Mouse (Mus musculus): ENCODE data around the gene Dffa. TPM values are rescaled to one million over a fixed set of nuclear protein-coding genes. Genes with fewer than 3 reads are reported as not detected.

The Dffa gene
- total and polyA plus RNA-seq, 3 experiments: 23.4 to 44.8 (median 26.8) TPM

DNA sequence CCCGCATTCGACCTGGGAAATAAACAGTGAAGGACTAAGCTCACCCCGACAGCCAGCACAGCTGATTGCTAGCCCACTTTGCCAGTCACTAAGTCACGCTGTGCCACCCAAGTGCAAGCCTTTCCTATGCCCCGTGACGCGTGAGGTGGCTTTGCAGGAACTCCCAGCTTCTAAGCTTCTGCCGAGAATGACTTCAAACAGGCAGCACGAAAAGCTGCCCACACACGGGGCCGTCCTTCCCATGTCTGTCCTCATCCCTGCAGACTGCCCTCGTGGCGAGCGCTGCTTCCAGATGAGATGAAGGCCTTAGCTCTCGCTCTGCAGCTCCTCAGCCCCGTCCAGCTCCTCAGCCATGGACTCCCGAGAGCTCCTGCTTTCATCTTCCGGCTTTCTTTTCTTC lies 24.5 kb downstream of the Dffa start:
- dilution Hi-C loops (cut with MboI; ENCODE audit: extremely low pct_ligation_motif_present, extremely low pct_unique_long_range_greater_than_20kb, low sequenced_read_pairs): no loop called here
- Histone ChIP-seq H3K27me3 (replicated peaks) (no peaks in the 10 kb centered on the region), H3K4me3 (replicated peaks in 1 of 3; ENCODE audit: low read depth in 2 of 3, low read length in 2 of 3, poor library complexity in 1 of 3) (no peak overlapping the region), H3K36me3 (replicated peaks in 1 of 2; ENCODE audit: control insufficient read depth in 1 of 2, insufficient read depth in 1 of 2, low read length in 1 of 2) (peaks cover 19 to 70% of the 10 kb centered on the region in 2 experiments), H3K4me1 (ENCODE audit: control insufficient read depth in 1 of 2, insufficient read depth in 2 of 2) (peaks cover 9 to 46% of the 10 kb centered on the region in 2 experiments; a peak in 3 of 4 replicates), H3K4me2 (ENCODE audit: insufficient read depth, low read depth, poor library complexity, severe bottlenecking) (no peak overlapping the region), H3K79me2 (replicated peaks; ENCODE audit: control insufficient read depth, extremely low read depth, insufficient read depth, poor library complexity, severe bottlenecking) (no peaks in the 10 kb centered on the region), H3K9ac (ENCODE audit: insufficient read depth, low read depth) (no peak overlapping the region), H3K27ac (ENCODE audit: insufficient read depth, low read depth) (no peak overlapping the region), H3K9me3 (replicated peaks; ENCODE audit: low read length) (no peaks in the 10 kb centered on the region)
- no peak for DNase-seq (ENCODE audit: extremely low read depth)
- in situ Hi-C loops (cut with MboI; ENCODE audit: low pct_ligation_motif_present, low pct_unique_long_range_greater_than_20kb, low sequenced_read_pairs): no loop called here
- TF ChIP-seq NELFE (IDR thresholded peaks at IDR 0.05; ENCODE audit: low read depth, low read length) (no peak), NRF1 (IDR thresholded peaks at IDR 0.05; ENCODE audit: low read depth, low read length) (no peak), UBTF (IDR thresholded peaks at IDR 0.05; ENCODE audit: low read depth, low read length) (no peak), ELF1 (IDR thresholded peaks at IDR 0.05; ENCODE audit: low read depth, low read length) (no peak), TBP (conservative IDR thresholded peaks at IDR 0.05; ENCODE audit: low read depth, low read length) (no peak), KAT2A (IDR thresholded peaks at IDR 0.05; ENCODE audit: insufficient replicate concordance, low read length) (no peak), ZKSCAN1 (IDR thresholded peaks at IDR 0.05; ENCODE audit: borderline replicate concordance, low read depth, low read length) (no peak), MAFK (IDR thresholded peaks at IDR 0.05; ENCODE audit: insufficient replicate concordance, low read length) (no peak), SMC3 (IDR thresholded peaks at IDR 0.05; ENCODE audit: low read depth, low read length) (no peak), BHLHE40 (IDR thresholded peaks at IDR 0.05; ENCODE audit: low read depth, low read length) (no peak), JUN (IDR thresholded peaks at IDR 0.05; ENCODE audit: insufficient read depth, low read depth, low read length) (no peak)

DNA sequence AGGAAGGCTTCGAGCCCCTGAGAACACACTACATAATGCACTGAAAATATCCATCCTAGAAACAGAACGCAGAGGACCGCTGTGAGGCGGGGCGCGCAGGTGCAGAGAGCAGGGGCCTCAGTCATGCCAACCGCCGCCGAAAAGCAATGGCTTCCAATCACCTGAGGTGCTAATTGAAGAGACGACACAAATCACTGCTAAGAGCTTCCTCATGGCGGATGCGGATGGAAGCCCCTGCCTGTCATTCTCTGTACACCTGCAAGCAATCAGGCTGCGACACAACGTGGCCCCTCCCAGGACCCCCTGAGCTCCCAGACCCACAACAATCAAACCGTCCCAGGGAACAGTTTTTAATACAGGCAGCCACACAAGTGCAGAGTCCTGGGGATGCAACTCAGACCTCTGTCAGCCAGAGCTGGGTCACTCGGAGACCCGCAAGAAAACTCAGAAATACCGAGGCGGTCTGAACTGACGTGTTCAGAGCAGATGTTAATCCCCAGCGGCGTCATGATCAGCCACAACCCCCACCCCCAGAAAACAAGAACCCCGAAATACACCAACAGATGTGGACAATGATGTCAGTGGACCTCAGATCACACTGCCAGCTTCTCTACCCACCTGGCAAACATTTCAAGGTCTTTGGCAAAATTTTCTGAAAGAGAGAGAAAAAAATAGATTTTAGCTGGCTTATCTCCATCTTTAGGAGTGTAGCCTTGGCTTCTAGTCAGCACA lies 27.2 kb downstream of the Dffa start:
- Histone ChIP-seq H3K27ac (ENCODE audit: insufficient read depth, low read depth) (peak overlapping the region; percentile 90; the same call in 1 of the 2 replicates), H3K4me2 (ENCODE audit: insufficient read depth, low read depth, poor library complexity, severe bottlenecking) (no peak overlapping the region; the same call in 1 of the 2 replicates), H3K4me1 (ENCODE audit: control insufficient read depth in 1 of 2, insufficient read depth in 2 of 2) (peaks cover 9 to 58% of the 10 kb centered on the region in 2 experiments; a peak in 3 of 4 replicates), H3K9me3 (replicated peaks; ENCODE audit: low read length) (no peaks in the 10 kb centered on the region), H3K27me3 (replicated peaks) (no peaks in the 10 kb centered on the region), H3K79me2 (replicated peaks; ENCODE audit: control insufficient read depth, extremely low read depth, insufficient read depth, poor library complexity, severe bottlenecking) (no peaks in the 10 kb centered on the region), H3K9ac (ENCODE audit: insufficient read depth, low read depth) (no peak overlapping the region), H3K4me3 (replicated peaks in 1 of 3; ENCODE audit: low read depth in 2 of 3, low read length in 2 of 3, poor library complexity in 1 of 3) (peak overlapping the region in 1 of 3 experiments; percentile 34), H3K36me3 (replicated peaks in 1 of 2; ENCODE audit: control insufficient read depth in 1 of 2, insufficient read depth in 1 of 2, low read length in 1 of 2) (peaks cover 19 to 55% of the 10 kb centered on the region in 2 experiments)
- peak; percentile 61 for DNase-seq (ENCODE audit: extremely low read depth)
- in situ Hi-C loops (cut with MboI; ENCODE audit: low pct_ligation_motif_present, low pct_unique_long_range_greater_than_20kb, low sequenced_read_pairs): no loop called here
- dilution Hi-C loops (cut with MboI; ENCODE audit: extremely low pct_ligation_motif_present, extremely low pct_unique_long_range_greater_than_20kb, low sequenced_read_pairs): no loop called here
- TF ChIP-seq ZC3H11A (IDR thresholded peaks at IDR 0.05; ENCODE audit: low read depth, low read length) (no peak), JUND (conservative IDR thresholded peaks at IDR 0.05; ENCODE audit: low read depth, low read length) (no peak), JUN (IDR thresholded peaks at IDR 0.05; ENCODE audit: insufficient read depth, low read depth, low read length) (no peak), TCF12 (IDR thresholded peaks at IDR 0.05; ENCODE audit: low read depth, low read length) (peak; percentile 67), ETS1 (conservative IDR thresholded peaks at IDR 0.05; ENCODE audit: low read depth, low read length) (peak; percentile 78), EP300 (IDR thresholded peaks at IDR 0.05; ENCODE audit: low read length) (peak; percentile 80), SIN3A (IDR thresholded peaks at IDR 0.05; ENCODE audit: low read length) (peak; percentile 65), SMC3 (IDR thresholded peaks at IDR 0.05; ENCODE audit: low read depth, low read length) (no peak), PAX5 (IDR thresholded peaks at IDR 0.05; ENCODE audit: low read length) (no peak), ZMIZ1 (IDR thresholded peaks at IDR 0.05; ENCODE audit: low read depth, low read length) (no peak), MAX (IDR thresholded peaks at IDR 0.05; ENCODE audit: low read length) (peak; percentile 25; the same call in 1 of the 2 replicates), KAT2A (IDR thresholded peaks at IDR 0.05; ENCODE audit: insufficient replicate concordance, low read length) (no peak), NRF1 (IDR thresholded peaks at IDR 0.05; ENCODE audit: low read depth, low read length) (peak; percentile 28; the same call in 1 of the 2 replicates), POLR2AphosphoS2 (IDR thresholded peaks at IDR 0.05; ENCODE audit: low read depth, low read length) (no peak), POLR2A (IDR thresholded peaks at IDR 0.05; ENCODE audit: low read depth, low read length) (no peak), CHD2 (IDR thresholded peaks at IDR 0.05; ENCODE audit: low read length) (peak; percentile 42; the same call in 1 of the 2 replicates), CTCF (conservative IDR thresholded peaks at IDR 0.05 in 1 of 2, IDR thresholded peaks at IDR 0.05 in 1 of 2; ENCODE audit: low read depth in 2 of 2, low read length in 2 of 2) (no peak), GABPA (IDR thresholded peaks at IDR 0.05; ENCODE audit: insufficient replicate concordance, low read depth, low read length) (no peak), TBP (conservative IDR thresholded peaks at IDR 0.05; ENCODE audit: low read depth, low read length) (no peak), MXI1 (IDR thresholded peaks at IDR 0.05; ENCODE audit: low read depth, low read length) (peak; percentile 48; the same call in 1 of the 2 replicates), USF2 (conservative IDR thresholded peaks at IDR 0.05; ENCODE audit: low read depth, low read length) (no peak), RCOR1 (conservative IDR thresholded peaks at IDR 0.05; ENCODE audit: low read depth, low read length) (no peak), MAFK (IDR thresholded peaks at IDR 0.05; ENCODE audit: insufficient replicate concordance, low read length) (no peak), NELFE (IDR thresholded peaks at IDR 0.05; ENCODE audit: low read depth, low read length) (no peak), MEF2A (IDR thresholded peaks at IDR 0.05; ENCODE audit: borderline replicate concordance, low read depth, low read length) (0 out of 2 replicates have a peak, but pooled peaks have one; percentile 38), E2F4 (IDR thresholded peaks at IDR 0.05; ENCODE audit: insufficient replicate concordance, low read depth, low read length) (no peak), ZKSCAN1 (IDR thresholded peaks at IDR 0.05; ENCODE audit: borderline replicate concordance, low read depth, low read length) (no peak)

Measured in CH12.LX (cell line).